Mouse (Mus musculus) activated CD4-positive, CD25-positive, alpha-beta regulatory T cell, adult 4 months (primary cell): ENCODE results near the gene Yipf3. TPM values are rescaled to one million over a fixed set of nuclear protein-coding genes. Genes with fewer than 3 reads are reported as not detected.

Source experiments
- ATAC-seq: one replicate; pipeline ENCODE4 v1.8.0; 2017
- polyA plus RNA-seq, 2 experiments: library from polyadenylated mRNA; unstranded; fragments of 100-300 nt; shearing (Covaris generic); gene quantifications; one replicate each; pipeline ENCODE4 v1.2.1; 2017

Gene Yipf3
- polyA plus RNA-seq, 2 experiments from 2014 or later: 56.0 to 56.2 TPM

DNA sequence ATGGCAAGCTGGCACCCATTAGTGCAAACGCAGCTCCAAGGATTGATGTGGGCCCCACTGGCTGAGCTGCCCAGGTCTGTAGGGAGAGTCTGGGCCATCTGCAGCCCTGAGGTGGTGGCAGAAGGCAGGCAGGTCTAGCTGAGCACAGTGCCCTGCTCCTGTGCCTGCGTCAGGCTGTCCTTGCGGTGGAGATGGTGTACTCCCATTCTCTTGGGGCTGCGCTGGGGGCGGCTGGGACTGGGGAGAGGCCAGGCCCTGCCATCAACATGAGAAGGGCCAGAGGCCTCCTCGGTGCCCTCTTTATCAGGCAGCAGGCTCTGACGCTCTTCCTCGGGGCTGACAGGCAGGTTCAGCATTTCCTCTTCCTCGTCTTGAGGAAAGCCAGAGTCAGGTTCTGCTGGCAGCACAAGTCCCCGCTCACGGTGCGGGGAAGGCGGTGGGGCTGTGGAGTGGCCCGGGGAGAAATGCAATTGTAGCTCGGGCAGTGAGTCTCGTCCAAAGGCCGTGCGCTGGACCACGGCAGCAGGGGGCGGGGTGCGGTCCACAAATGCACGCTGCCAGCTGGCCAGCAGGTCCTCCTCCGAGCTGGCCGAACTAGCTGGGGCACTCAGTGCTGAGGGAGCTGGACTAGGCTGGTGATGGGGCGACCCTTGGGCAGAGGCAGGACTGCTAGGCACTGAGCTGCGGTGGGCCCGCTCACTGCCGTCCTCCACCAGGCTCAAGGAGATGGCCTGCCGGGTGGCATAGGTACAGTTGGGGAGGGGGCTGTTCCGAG lies 10.6 kb downstream of the Yipf3 start:
- ATAC-seq: no peak

- no peak for ATAC-seq
Observed at GRCm38 (mm10) chr17:46259675-46260074, 11.8 kb downstream of the Yipf3 start.

DNA sequence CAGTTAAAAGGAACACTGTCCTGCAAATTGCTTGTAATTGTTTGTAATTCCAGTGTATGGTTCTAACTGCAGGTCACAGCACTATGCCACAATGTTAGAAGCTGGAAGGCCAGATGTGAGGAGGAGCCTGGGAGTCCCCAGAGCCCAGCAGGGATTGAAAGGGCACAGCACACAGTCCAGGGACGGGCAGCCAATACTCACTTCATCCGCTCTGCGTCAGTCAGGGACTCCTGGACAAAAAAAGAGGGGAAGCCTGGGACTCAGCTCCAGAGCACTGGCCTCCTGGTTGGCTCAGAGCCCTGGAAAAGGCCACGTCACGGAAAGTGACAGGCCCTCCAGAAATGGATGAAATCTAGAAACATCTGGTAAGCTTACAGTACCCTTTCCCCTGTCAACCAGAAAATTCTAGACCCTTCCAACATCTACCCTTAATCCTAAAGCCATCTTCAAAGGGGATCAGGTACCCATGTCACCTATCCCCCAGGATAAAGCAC lies 14.4 kb downstream of the Yipf3 start:
- ATAC-seq: no peak

DNA sequence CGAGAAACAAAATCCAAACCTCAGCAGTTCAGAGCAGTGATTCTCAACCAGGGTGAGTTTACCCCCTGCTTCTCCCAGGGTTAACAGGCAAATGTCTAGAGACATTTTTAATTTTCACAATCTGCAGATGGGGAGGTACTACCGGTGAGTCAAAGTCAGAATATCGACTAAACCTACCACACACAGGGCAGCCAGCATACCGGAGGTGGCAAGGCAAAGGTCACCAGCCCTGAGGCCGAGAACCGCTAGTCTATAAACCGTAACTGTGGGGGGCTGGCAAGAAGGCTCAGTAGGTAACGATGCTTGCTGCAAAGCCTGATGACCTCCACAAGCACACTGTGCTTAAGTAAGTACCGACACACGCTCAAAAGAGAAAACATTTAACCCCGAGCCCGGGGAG lies 17.6 kb downstream of the Yipf3 start:
- no peak for ATAC-seq

DNA sequence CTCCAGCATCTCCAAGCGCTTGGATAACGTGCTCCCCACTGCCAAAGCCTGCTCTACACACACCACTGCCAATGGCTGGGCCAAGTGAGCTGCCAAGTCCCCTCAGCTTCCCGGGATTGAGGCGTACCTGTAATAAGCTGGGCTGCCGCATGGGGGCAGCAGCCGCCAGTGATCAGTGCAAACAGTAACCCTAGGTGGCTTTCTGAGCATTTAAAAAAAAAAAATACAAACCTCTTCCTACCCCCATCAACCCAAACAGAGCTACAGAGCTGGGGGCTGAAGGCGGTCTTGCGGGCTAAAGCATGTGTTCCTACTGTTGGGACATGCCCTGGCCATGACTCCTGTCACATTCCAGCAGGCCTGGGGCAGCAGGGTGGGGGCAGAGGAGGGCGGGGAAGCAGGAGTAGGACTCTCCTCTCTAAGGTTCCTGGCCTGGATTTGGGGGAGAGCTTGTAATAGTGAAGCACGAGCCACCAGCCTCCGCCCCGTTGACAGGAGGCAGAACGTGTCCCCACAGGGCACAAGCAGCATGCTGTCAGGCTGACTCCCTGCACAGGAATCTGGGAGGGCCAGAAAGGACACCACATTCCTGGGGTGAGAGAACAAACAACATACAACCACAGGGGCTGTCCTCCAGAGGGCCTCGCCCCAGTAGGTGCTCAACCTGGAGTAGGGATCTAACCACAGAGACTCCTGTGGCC lies 18.2 kb downstream of the Yipf3 start:
- peak; percentile 57 for ATAC-seq

DNA sequence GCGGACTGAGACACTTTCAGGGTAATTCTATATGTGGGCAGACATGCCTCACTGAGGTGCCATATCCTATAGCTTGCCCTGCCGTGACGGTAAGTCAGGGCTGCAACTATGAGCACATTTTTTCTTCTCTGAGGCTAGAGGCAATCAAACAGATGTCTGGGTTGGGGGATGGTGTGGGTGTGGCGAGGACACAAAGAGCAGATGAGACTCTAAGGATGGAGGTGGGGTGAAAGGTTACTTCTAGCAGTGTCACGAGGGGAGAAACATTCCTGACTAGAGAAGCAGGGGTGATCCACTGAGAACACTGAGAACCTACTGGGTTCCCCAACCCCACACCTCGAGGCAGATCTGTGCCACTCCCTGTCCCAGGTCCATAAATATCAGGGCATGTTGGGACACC lies 19.1 kb downstream of the Yipf3 start:
- no peak for ATAC-seq

DNA sequence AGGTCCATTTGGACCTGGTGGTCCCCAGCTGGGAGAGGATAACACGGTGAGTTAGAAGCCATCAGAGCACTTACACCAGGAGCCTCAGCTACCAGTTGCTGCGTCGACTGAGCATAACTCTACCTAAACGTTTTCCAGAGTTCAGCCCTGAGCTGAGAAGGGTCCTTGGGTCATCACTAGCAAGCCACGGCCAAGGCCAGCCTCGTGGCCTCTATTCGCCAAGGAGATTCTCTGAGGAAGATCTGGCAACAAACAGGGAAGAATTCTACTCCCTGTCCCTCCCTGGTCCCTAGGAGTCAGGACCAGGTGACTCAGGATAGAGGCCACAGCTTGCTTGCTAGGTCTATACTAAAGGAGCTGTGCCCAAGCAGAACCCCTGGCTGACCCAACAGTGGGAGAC lies 19.6 kb downstream of the Yipf3 start:
- ATAC-seq: no peak

DNA sequence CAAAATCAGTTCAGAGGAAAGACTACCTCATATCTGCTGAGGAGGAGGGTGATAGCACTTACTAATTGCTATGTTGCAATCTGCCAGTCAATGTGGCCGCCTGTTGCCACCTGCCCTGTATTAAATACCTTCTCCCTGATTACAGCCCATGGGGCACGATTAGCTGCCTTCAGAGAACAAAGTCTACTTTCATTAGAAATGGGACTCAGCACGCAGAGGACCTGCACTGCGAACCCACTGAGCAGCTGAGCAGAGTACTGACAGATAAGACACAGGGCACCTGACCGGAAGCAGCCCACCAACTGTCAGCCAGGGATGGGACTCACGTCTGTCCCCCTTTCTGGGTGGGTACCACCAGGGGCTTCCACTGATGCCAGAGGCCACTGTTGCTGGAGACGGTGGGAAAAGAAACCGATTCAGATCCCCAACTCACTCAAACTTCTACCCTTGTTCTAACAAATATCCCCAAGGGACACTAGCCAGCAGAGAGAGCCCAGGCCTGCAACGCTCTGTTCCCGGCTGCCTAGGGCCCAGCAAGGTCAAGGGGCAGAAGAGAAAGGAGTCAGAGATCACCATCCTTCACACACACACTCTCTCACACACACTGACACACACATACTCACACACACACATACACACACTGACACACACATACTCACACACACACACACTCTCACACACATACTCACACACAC lies 20.3 kb downstream of the Yipf3 start:
- no peak for ATAC-seq

DNA sequence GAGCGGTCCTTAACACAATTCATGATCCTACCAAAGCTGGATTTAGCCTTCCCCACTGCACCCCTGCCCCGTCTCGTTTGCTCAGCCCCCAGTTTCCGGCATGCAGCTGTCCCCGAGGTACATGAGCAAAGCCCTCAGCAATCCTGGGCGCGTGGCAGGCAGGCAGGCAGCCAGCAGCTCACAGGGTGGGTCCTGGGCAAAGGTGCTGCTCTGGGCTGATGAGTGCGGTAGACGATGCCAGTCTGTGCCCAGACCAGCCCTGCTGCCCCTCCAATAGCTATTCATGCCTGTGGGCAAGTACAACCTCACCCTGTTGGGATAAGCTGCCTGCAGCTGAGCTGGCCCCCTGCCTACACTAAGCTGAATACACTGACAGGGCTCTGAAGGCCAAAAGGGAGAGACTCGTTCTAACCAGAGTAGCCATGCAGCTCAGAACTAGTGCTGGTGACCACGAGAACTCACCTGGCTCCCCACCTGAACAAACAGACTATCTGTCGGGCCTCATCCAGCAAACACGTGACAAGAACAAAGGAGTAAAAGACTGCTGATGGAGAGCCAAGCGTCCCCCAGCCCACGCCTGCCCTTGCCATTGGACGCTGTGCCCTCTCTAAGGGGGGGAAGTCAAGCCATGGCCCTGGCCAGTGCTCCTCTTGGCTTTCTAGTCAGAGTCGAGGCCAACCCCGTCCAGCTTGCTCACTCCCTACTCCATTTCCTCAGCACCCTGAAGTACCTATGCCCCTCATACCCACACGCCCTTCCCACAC lies 22.1 kb downstream of the Yipf3 start:
- no peak for ATAC-seq

DNA sequence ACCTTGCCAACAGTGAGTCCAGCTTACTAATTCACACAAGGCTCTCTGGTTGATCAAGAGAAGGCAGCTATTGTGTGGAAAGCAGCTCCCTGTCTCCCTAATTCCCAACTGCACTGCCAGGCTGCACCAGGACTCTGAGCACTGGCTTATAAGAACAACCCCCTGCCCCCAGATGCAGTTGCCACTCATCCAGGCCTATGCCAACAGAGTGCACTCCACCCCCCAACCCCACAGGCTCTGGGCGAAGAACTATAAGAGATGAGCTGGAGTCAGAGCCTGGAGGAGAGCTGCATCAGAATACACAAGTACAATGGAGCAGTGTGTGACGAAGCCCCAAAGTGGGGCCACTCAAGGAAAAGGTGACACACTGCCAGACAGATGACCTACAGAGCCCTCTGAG lies 24.2 kb downstream of the Yipf3 start:
- no peak for ATAC-seq

GRCm38 (mm10) chr17:46272675-46273074 lies 24.8 kb downstream of the Yipf3 start:
- no peak for ATAC-seq

DNA sequence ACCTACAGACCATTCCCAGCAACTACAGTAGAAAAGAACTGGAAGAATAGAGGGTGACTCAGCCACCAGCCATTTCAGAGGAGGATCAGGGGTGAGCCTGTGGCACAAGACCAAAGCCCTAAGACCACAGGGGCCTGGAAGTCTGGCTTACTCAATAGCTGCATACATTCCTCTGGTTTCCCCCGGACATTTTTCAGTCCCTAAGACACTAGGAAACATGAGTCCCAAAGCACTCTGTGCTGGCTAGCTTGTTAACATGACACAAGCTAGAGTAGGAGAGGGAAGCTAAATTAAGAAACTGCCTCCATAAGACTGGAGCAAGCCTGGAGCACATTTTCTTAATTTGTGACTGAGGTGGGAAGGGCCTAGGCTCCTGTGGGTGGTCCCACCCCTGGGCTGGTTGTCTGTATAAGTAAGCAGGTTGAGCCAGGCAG lies 25.9 kb downstream of the Yipf3 start:
- no peak for ATAC-seq

DNA sequence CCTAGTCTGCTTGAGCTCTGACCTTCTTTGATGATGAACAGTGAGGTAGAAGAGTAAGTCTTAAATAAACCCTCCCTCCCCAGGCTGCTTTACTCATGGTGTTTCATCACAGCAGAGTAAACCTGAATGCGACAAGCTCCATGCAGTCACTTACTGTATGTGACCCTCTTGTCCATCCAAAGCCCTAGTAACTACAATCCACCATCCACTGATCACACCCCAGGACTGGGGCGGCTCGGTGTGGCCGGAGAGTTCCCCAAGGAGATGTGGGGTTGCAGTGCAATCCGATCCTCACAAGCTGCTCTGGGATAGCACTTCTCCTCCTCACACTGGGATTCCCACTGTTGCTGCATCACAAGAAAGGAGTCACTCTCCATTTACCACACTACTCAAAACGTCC lies 26.6 kb downstream of the Yipf3 start:
- no peak for ATAC-seq

- ATAC-seq: no peak
Observed at GRCm38 (mm10) chr17:46275034-46275433, 27.2 kb downstream of the Yipf3 start.

GRCm38 (mm10) chr17:46275506-46275905 lies 27.6 kb downstream of the Yipf3 start:
- no peak for ATAC-seq

- no peak for ATAC-seq
Observed at GRCm38 (mm10) chr17:46277586-46277985, 29.7 kb downstream of the Yipf3 start.

GRCm38 (mm10) chr17:46278011-46278765 lies 30.3 kb downstream of the Yipf3 start:
- ATAC-seq: no peak

GRCm38 (mm10) chr17:46282483-46283123 lies 34.7 kb downstream of the Yipf3 start, which contains the start of gene Tjap1:
Tjap1 (minus strand) TSS chr17:46283026.
- peak; percentile 88 for ATAC-seq

DNA sequence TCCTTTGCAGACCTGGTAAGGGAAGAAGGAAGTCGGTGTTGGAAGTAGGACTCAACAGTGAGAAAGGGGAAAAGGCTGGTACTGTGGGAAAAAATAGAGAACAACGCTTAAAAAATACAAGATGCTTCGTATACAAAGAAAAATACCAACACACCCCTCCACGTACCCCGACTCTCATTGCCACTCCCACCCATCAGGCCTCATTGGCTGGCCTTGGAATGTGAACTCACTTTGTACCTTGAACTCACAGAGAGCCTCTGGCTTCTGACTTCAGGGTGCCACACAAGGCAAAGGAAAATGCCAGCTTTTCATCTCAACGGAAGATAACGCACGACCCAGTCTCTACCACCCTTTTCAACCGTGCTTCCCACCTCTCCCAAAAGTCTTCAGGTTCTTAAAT lies 35.3 kb downstream of the Yipf3 start:
- ATAC-seq: peak; percentile 24

GRCm38 (mm10) chr17:46283911-46284310 lies 36.0 kb downstream of the Yipf3 start:
- no peak for ATAC-seq

DNA sequence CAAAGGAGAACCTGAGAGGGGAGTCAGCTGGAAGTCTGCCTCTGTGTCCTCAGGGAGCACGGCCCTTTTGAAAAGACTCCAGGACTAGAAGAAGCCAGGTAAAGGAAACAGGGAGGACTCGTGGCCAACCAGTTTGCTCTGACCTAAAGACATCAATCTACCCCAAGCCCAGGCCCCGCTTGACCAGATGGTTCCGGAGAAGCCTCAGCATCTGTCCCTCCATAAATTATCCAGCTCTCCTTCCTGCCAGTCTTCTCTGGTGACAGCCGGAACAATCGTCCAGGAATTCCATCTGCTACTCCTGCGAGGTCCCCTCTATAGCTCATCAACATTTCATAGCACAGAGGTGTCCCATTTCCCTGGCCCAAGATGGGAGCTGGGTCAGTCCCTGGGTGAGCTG lies 36.8 kb downstream of the Yipf3 start:
- ATAC-seq: no peak
